Mouse (Mus musculus): Measurements from ENCODE around the gene Arsj.

DNA sequence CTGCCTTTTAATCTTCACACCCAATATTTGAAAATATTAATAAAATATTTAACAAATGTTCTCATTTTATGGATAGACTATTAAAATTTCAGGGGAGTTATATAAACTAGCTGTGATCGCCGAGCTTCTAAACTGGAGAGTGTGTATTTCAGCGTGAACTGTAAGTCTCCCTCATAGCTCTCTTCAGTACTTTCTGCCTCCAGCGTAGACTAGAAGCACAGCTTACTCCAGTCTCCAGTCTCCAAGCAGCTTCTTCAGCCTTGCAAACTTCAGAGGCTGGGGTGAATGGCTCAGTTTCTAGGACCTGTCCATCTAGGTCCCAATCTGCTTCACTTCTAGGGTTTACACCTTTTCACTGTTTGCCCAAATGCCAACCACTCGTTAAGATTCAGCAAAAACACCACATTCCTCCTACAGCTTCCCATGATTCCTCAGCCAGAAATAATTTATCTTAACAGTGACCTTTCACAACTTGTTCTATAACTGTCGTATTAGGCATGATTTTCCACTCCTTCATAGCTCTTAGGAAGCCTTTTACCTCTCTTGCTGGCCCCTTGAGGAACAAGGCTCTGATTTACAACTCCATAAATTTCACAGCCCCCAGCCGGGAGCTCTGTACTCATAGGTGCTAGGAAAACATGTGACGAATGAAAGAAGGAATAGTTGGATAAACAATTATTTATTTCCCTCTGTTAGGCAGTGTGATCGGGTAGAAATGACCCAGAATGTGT lies 9.5 kb downstream of the Arsj start:
- no peak for TF ChIP-seq NRF1 (IDR thresholded peaks at IDR 0.05; ENCODE audit: low read depth, low read length)
- no peak for TF ChIP-seq GABPA (IDR thresholded peaks at IDR 0.05; ENCODE audit: insufficient replicate concordance, low read depth, low read length)

Measured in CH12.LX (cell line).